Mouse (Mus musculus): ENCODE data around the gene Adamtsl1. TPM values are rescaled to one million over a fixed set of nuclear protein-coding genes. Genes with fewer than 3 reads are reported as not detected.

Adamtsl1 gene
- polyA plus RNA-seq, 1 experiment, result 0.48 TPM

DNA sequence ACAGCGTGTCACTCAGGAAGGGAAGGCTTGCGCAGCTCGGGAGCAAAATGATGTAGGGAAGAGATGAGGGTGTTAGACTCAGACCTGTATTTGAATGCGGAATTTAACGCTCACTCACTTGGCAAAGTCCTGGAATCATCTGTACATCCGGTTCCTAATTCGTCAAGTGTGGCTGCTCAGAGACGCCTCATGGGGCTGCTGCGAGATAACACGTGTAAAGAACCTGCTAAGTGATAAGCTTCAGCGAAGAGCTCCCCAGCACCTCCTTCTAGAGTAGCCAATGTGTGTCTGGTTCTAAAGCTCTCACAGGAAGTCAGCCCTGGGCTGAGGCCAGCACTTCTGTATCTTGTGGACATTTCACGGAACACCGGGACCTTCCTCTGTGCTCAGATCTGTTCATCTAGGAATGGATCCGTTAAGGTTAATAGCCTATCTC lies 250.1 kb downstream of the Adamtsl1 start:
- TF ChIP-seq USF1 (IDR thresholded peaks at IDR 0.05; ENCODE audit: low read depth) (no peak), MAX (IDR thresholded peaks at IDR 0.05) (no peak), MYOD1 (IDR thresholded peaks at IDR 0.05; ENCODE audit: control insufficient read depth, insufficient read length, low read depth) (no peak), FOSL1 (IDR thresholded peaks at IDR 0.05; ENCODE audit: insufficient read depth, low read length, poor library complexity, severe bottlenecking) (no peak), MYOG (IDR thresholded peaks at IDR 0.05; ENCODE audit: control insufficient read depth, extremely low read depth, insufficient read length) (no peak), CTCF (IDR thresholded peaks at IDR 0.05; ENCODE audit: control insufficient read depth, insufficient read depth, insufficient read length) (no peak)
- Histone ChIP-seq H3K79me3 (ENCODE audit: low read depth) (no peaks in the 10 kb centered on the region), H3K4me3 (ENCODE audit: insufficient read depth, poor library complexity, severe bottlenecking) (no peak overlapping the region), H3K36me3 (ENCODE audit: control insufficient read depth, insufficient read depth) (no peaks in the 10 kb centered on the region), H3K79me2 (ENCODE audit: control insufficient read depth, insufficient read depth) (no peaks in the 10 kb centered on the region), H3K27me3 (ENCODE audit: control insufficient read depth, insufficient read depth, insufficient read length) (no peaks in the 10 kb centered on the region), H3ac (ENCODE audit: control insufficient read depth, insufficient read length, low read depth) (no peak overlapping the region)

DNA sequence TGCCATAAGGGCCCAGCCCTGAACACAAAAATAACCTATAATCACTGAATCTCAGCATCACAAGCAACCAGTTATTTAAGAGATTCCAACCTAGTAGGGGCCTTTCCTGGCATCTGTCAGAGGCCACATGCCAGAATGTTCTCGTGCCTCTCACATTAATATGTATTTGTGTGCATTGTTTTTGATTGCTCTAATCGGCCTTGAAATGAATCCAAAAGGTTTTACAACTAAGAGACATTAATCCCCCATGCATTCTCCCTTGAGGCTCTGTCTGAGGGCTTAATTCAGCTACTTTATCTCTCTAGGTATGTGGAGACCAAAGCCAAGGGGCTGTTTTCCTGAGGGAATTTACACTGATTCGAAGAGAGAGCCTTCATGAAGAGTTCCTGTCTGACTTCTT lies 250.5 kb downstream of the Adamtsl1 start:
- no peaks in the 10 kb centered on the region for H3K27me3 ChIP-seq (ENCODE audit: control insufficient read depth, insufficient read depth, insufficient read length)
- H3K79me3 ChIP-seq (ENCODE audit: low read depth), result no peaks in the 10 kb centered on the region
- no peaks in the 10 kb centered on the region for H3K36me3 ChIP-seq (ENCODE audit: control insufficient read depth, insufficient read depth)
- no peaks in the 10 kb centered on the region for H3K79me2 ChIP-seq (ENCODE audit: control insufficient read depth, insufficient read depth)
- H3K4me3 ChIP-seq (ENCODE audit: insufficient read depth, poor library complexity, severe bottlenecking), result no peak overlapping the region
- TF ChIP-seq USF1 (IDR thresholded peaks at IDR 0.05; ENCODE audit: low read depth) (no peak), FOSL1 (IDR thresholded peaks at IDR 0.05; ENCODE audit: insufficient read depth, low read length, poor library complexity, severe bottlenecking) (no peak), MYOG (IDR thresholded peaks at IDR 0.05; ENCODE audit: control insufficient read depth, extremely low read depth, insufficient read length) (no peak), CEBPB (IDR thresholded peaks at IDR 0.05; ENCODE audit: low read depth) (no peak), MYOD1 (IDR thresholded peaks at IDR 0.05; ENCODE audit: control insufficient read depth, insufficient read length, low read depth) (no peak), MAX (IDR thresholded peaks at IDR 0.05) (no peak), CTCF (IDR thresholded peaks at IDR 0.05; ENCODE audit: control insufficient read depth, insufficient read depth, insufficient read length) (no peak)
- no peak overlapping the region for H3ac ChIP-seq (ENCODE audit: control insufficient read depth, insufficient read length, low read depth)

DNA sequence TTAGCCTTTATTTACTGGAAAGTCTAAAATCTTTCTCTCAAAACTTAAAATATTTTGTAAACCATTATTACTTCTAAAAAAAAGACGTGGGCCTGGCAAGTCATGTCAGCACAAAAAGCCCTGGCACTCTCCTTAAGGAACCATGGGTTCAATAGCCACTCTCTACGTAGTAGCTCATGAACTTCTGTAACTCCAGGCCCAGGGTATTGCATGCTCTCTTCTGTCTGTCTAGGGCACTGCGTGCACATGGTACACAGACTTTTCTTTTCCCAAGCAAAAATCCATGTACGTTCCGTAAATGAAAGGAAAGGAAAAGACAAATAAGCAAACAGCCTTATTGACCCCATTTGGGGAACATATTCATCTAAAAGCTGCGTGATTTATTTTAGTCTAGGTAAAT lies 253.7 kb downstream of the Adamtsl1 start:
- Histone ChIP-seq H3K79me3 (ENCODE audit: low read depth) (no peaks in the 10 kb centered on the region), H3ac (ENCODE audit: control insufficient read depth, insufficient read length, low read depth) (no peak overlapping the region)
- TF ChIP-seq MAX (IDR thresholded peaks at IDR 0.05) (no peak), CEBPB (IDR thresholded peaks at IDR 0.05; ENCODE audit: low read depth) (no peak), FOSL1 (IDR thresholded peaks at IDR 0.05; ENCODE audit: insufficient read depth, low read length, poor library complexity, severe bottlenecking) (no peak), USF1 (IDR thresholded peaks at IDR 0.05; ENCODE audit: low read depth) (no peak), MYOD1 (IDR thresholded peaks at IDR 0.05; ENCODE audit: control insufficient read depth, insufficient read length, low read depth) (no peak), MYOG (IDR thresholded peaks at IDR 0.05; ENCODE audit: control insufficient read depth, extremely low read depth, insufficient read length) (no peak), CTCF (IDR thresholded peaks at IDR 0.05; ENCODE audit: control insufficient read depth, insufficient read depth, insufficient read length) (no peak)

DNA sequence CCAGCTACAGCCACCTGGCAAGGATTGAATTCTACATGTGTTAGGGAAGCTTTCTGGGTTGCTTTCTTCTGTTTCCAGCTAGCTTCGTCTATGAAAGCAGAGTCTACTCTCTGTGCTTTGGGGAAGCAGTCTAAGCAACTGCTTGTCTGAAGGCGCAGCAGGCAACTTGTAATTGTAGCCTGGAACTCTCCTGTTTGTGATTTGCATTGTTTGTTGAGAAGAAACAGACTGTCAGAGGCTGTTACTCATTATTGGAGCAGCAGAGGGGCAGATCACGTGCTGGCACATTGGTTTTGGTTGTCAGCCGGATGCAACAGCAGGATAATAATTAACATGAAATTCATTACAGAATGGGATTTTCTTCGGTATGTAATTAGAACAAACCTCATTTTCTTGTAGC lies 254.1 kb downstream of the Adamtsl1 start:
- no peaks in the 10 kb centered on the region for H3K27me3 ChIP-seq (ENCODE audit: control insufficient read depth, insufficient read depth, insufficient read length)
- TF ChIP-seq CTCF (IDR thresholded peaks at IDR 0.05; ENCODE audit: control insufficient read depth, insufficient read depth, insufficient read length) (no peak), FOSL1 (IDR thresholded peaks at IDR 0.05; ENCODE audit: insufficient read depth, low read length, poor library complexity, severe bottlenecking) (no peak), CEBPB (IDR thresholded peaks at IDR 0.05; ENCODE audit: low read depth) (no peak), MAX (IDR thresholded peaks at IDR 0.05) (no peak), MYOD1 (IDR thresholded peaks at IDR 0.05; ENCODE audit: control insufficient read depth, insufficient read length, low read depth) (no peak), USF1 (IDR thresholded peaks at IDR 0.05; ENCODE audit: low read depth) (no peak)
- H3ac ChIP-seq (ENCODE audit: control insufficient read depth, insufficient read length, low read depth), result no peak overlapping the region
- no peaks in the 10 kb centered on the region for H3K79me3 ChIP-seq (ENCODE audit: low read depth)
- H3K4me3 ChIP-seq (ENCODE audit: insufficient read depth, poor library complexity, severe bottlenecking), result no peak overlapping the region
- no peaks in the 10 kb centered on the region for H3K79me2 ChIP-seq (ENCODE audit: control insufficient read depth, insufficient read depth)
- H3K36me3 ChIP-seq (ENCODE audit: control insufficient read depth, insufficient read depth), result no peaks in the 10 kb centered on the region

More for the DNA sequence above, 253.7 kb downstream of the Adamtsl1 start:
- no peaks in the 10 kb centered on the region for H3K79me2 ChIP-seq (ENCODE audit: control insufficient read depth, insufficient read depth)
- no peaks in the 10 kb centered on the region for H3K36me3 ChIP-seq (ENCODE audit: control insufficient read depth, insufficient read depth)
- H3K4me3 ChIP-seq (ENCODE audit: insufficient read depth, poor library complexity, severe bottlenecking), result no peak overlapping the region
- H3K27me3 ChIP-seq (ENCODE audit: control insufficient read depth, insufficient read depth, insufficient read length), result no peaks in the 10 kb centered on the region

DNA sequence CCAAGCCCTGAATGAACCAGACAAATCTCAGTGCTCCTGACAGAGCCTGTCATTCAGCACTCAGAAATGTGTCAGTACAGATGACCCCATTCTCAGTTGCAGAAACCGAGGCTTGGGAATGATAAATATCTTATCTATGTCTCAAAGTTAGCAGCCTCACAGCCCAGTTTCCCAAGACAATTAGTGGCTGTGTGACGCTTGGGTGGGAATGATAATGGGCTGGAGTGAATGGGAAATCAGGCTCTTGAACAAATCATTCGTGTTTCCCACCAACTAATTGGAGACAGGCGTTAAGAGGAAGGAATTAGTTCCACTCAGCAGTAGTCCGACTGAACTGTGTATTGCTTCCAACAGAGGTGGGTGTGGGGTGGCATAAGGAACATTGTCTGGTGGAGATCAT lies 268.5 kb downstream of the Adamtsl1 start:
- no peaks in the 10 kb centered on the region for H3K79me2 ChIP-seq (ENCODE audit: control insufficient read depth, insufficient read depth)
- H3K27me3 ChIP-seq (ENCODE audit: control insufficient read depth, insufficient read depth, insufficient read length), result no peaks in the 10 kb centered on the region
- H3K4me3 ChIP-seq (ENCODE audit: insufficient read depth, poor library complexity, severe bottlenecking), result no peak overlapping the region
- H3K79me3 ChIP-seq (ENCODE audit: low read depth), result no peaks in the 10 kb centered on the region
- H3K36me3 ChIP-seq (ENCODE audit: control insufficient read depth, insufficient read depth), result no peaks in the 10 kb centered on the region
- TF ChIP-seq CEBPB (IDR thresholded peaks at IDR 0.05; ENCODE audit: low read depth) (no peak), USF1 (IDR thresholded peaks at IDR 0.05; ENCODE audit: low read depth) (no peak), MYOG (IDR thresholded peaks at IDR 0.05; ENCODE audit: control insufficient read depth, extremely low read depth, insufficient read length) (no peak)
- H3ac ChIP-seq (ENCODE audit: control insufficient read depth, insufficient read length, low read depth), result no peak overlapping the region

DNA sequence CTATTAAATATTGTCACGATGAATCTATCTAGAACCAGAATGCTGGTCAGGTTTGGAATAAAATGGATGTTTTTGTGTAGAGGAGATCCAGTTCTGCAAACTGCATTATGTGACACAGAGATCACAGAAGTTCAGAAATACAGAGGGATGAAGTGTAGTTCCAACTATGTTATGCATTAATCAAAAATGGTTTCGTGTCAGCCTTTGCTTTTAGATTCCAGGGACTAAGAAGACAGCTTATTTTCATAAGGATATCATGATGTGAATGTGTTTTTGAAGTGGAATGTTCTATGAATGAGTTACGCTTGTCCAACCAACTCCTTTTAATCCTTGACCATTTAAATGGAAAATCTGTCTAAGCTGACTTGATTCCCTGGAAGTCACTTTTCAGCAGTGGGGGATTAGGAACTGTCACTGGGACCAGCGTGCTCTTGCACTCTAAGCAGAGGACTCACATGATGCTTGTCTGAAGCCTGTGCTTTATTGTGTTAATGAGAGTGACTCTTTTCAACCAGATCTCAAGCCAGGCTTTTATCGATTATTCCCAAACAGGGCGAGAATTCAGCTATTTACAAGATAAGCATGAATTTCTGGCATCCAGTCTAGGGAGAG lies 269.9 kb downstream of the Adamtsl1 start:
- Histone ChIP-seq H3ac (ENCODE audit: control insufficient read depth, insufficient read length, low read depth) (no peak overlapping the region), H3K79me3 (ENCODE audit: low read depth) (no peaks in the 10 kb centered on the region), H3K36me3 (ENCODE audit: control insufficient read depth, insufficient read depth) (no peaks in the 10 kb centered on the region), H3K27me3 (ENCODE audit: control insufficient read depth, insufficient read depth, insufficient read length) (no peaks in the 10 kb centered on the region), H3K4me3 (ENCODE audit: insufficient read depth, poor library complexity, severe bottlenecking) (no peak overlapping the region), H3K79me2 (ENCODE audit: control insufficient read depth, insufficient read depth) (no peaks in the 10 kb centered on the region)
- no peak for TF ChIP-seq CTCF (IDR thresholded peaks at IDR 0.05; ENCODE audit: control insufficient read depth, insufficient read depth, insufficient read length)
- no peak for TF ChIP-seq MAX (IDR thresholded peaks at IDR 0.05)
- TF ChIP-seq MYOG (IDR thresholded peaks at IDR 0.05; ENCODE audit: control insufficient read depth, extremely low read depth, insufficient read length), result no peak
- TF ChIP-seq CEBPB (IDR thresholded peaks at IDR 0.05; ENCODE audit: low read depth), result no peak
- TF ChIP-seq FOSL1 (IDR thresholded peaks at IDR 0.05; ENCODE audit: insufficient read depth, low read length, poor library complexity, severe bottlenecking), result no peak
- no peak for TF ChIP-seq USF1 (IDR thresholded peaks at IDR 0.05; ENCODE audit: low read depth)
- no peak for TF ChIP-seq MYOD1 (IDR thresholded peaks at IDR 0.05; ENCODE audit: control insufficient read depth, insufficient read length, low read depth)
